Mouse (Mus musculus) MEL (cell line): ENCODE measurements around the gene Gria1. TPM values are rescaled to one million over a fixed set of nuclear protein-coding genes. Genes with fewer than 3 reads are reported as not detected.

Experiments
- DNase-seq: peaks from one replicate; pipeline ENCODE4 v3.0.0; 2011; ENCODE audit warnings: low read depth, low spot score
- H3K27ac ChIP-seq: 2 replicates; pipeline ENCODE4 v1.5.1; 2012; ENCODE audit warnings: low read depth, mild to moderate bottlenecking, control low read depth, low read length, moderate library complexity; ENCODE audit not compliant: control insufficient read depth
- H3K27me3 ChIP-seq, 2 experiments: fragments of 150-350 bp in 1 of 2; sonication (generic) in 1 of 2; 2 replicates each; pipeline ENCODE4 v1.6.1; 2012; ENCODE audit warnings: low read length in 2 of 2, mild to moderate bottlenecking in 2 of 2, improper control_type of control experiment in 1 of 2, moderate library complexity in 1 of 2; ENCODE audit not compliant: insufficient read depth in 2 of 2, control insufficient read depth in 1 of 2
- H3K36me3 ChIP-seq, 2 experiments: 2 replicates each; pipeline ENCODE4 v1.6.1; 2012 to 2014; ENCODE audit warnings: low read length in 2 of 2, improper control_type of control experiment in 1 of 2, inconsistent platforms in 1 of 2, mild to moderate bottlenecking in 1 of 2; ENCODE audit not compliant: insufficient read depth in 2 of 2, control insufficient read depth in 1 of 2
- H3K4me1 ChIP-seq, 2 experiments: fragments of 150-350 bp in 1 of 2; sonication (generic) in 1 of 2; 2 replicates each; pipeline ENCODE4 v1.6.1; 2012; ENCODE audit warnings: low read length in 2 of 2, improper control_type of control experiment in 1 of 2, mild to moderate bottlenecking in 1 of 2; ENCODE audit not compliant: insufficient read depth in 2 of 2, control insufficient read depth in 1 of 2
- H3K4me3 ChIP-seq, 2 experiments: fragments of 150-350 bp in 1 of 2; sonication (generic) in 1 of 2; 2 replicates each; pipeline ENCODE4 v1.5.1; 2012; ENCODE audit warnings: low read depth in 2 of 2, low read length in 2 of 2, mild to moderate bottlenecking in 2 of 2, moderate library complexity in 2 of 2, control low read depth in 1 of 2, improper control_type of control experiment in 1 of 2; ENCODE audit not compliant: control insufficient read depth in 1 of 2, insufficient read depth in 1 of 2
- H3K79me2 ChIP-seq: 2 replicates; pipeline ENCODE4 v1.6.1; 2012; ENCODE audit warnings: mild to moderate bottlenecking, low read length, moderate library complexity; ENCODE audit not compliant: control insufficient read depth, poor library complexity, insufficient read depth
- H3K9ac ChIP-seq: 2 replicates; pipeline ENCODE4 v1.6.1; 2012; ENCODE audit warnings: low read depth, mild to moderate bottlenecking, control low read depth, low read length, moderate library complexity; ENCODE audit not compliant: control insufficient read depth, poor library complexity, severe bottlenecking
- H3K9me3 ChIP-seq: fragments of 150-350 bp; sonication (generic); replicated peaks from 2 replicates; pipeline ENCODE4 v1.6.1; 2012; ENCODE audit warnings: mild to moderate bottlenecking, low read length, improper control_type of control experiment, moderate library complexity; ENCODE audit not compliant: insufficient read depth
- CHD1 ChIP-seq: IDR thresholded peaks from 2 replicates; pipeline ENCODE4 v1.6.1; 2012; ENCODE audit warnings: low read depth, mild to moderate bottlenecking, inconsistent platforms, low read length, improper control_type of control experiment
- CHD2 ChIP-seq: IDR thresholded peaks from 2 replicates; pipeline ENCODE4 v1.6.1; 2011; ENCODE audit warnings: low read length, improper control_type of control experiment
- E2F4 ChIP-seq: IDR thresholded peaks from 2 replicates; pipeline ENCODE4 v1.6.1; 2011; ENCODE audit warnings: low read depth, low read length, improper control_type of control experiment, borderline replicate concordance
- ELF1 ChIP-seq: IDR thresholded peaks from 2 replicates; pipeline ENCODE4 v1.6.1; 2014; ENCODE audit warnings: low read depth, mild to moderate bottlenecking, inconsistent platforms, low read length, improper control_type of control experiment, moderate library complexity
- GABPA ChIP-seq: IDR thresholded peaks from 2 replicates; pipeline ENCODE4 v1.6.1; 2012; ENCODE audit warnings: low read depth, mild to moderate bottlenecking, inconsistent platforms, low read length, improper control_type of control experiment, moderate library complexity
- GATA1 ChIP-seq: IDR thresholded peaks from 2 replicates; pipeline ENCODE4 v1.6.1; 2011; ENCODE audit warnings: low read depth, low read length, improper control_type of control experiment
- KAT2A ChIP-seq: conservative IDR thresholded peaks from 2 replicates; pipeline ENCODE4 v1.6.1; 2012; ENCODE audit warnings: low read depth, low read length, improper control_type of control experiment, inconsistent platforms
- MAFK ChIP-seq: IDR thresholded peaks from 2 replicates; pipeline ENCODE4 v1.6.1; 2011; ENCODE audit warnings: low read depth, mild to moderate bottlenecking, low read length, improper control_type of control experiment, borderline replicate concordance
- MXI1 ChIP-seq: IDR thresholded peaks from 2 replicates; pipeline ENCODE4 v1.6.1; 2011; ENCODE audit warnings: mild to moderate bottlenecking, low read depth, low read length, improper control_type of control experiment
- MYC ChIP-seq: IDR thresholded peaks from 2 replicates; pipeline ENCODE4 v1.6.1; 2011; ENCODE audit warnings: low read depth, mild to moderate bottlenecking, low read length, improper control_type of control experiment, moderate library complexity
- NELFE ChIP-seq: IDR thresholded peaks from 2 replicates; pipeline ENCODE4 v1.6.1; 2011; ENCODE audit warnings: low read depth, low read length, improper control_type of control experiment
- POLR2A ChIP-seq, 2 experiments: IDR thresholded peaks; 2 replicates each; pipeline ENCODE4 v1.6.1; 2011 to 2012; ENCODE audit warnings: low read length in 2 of 2, mild to moderate bottlenecking in 2 of 2, control low read depth in 1 of 2, improper control_type of control experiment in 1 of 2, low read depth in 1 of 2, moderate library complexity in 1 of 2; ENCODE audit not compliant: control insufficient read depth in 1 of 2, insufficient read depth in 1 of 2, poor library complexity in 1 of 2
- RAD21 ChIP-seq: IDR thresholded peaks from 2 replicates; pipeline ENCODE4 v1.6.1; 2011; ENCODE audit warnings: mild to moderate bottlenecking, low read depth, low read length, improper control_type of control experiment
- RCOR1 ChIP-seq: IDR thresholded peaks from 2 replicates; pipeline ENCODE4 v1.6.1; 2012; ENCODE audit warnings: low read depth, mild to moderate bottlenecking, inconsistent platforms, low read length, improper control_type of control experiment
- SIN3A ChIP-seq: IDR thresholded peaks from 2 replicates; pipeline ENCODE4 v1.6.1; 2012; ENCODE audit warnings: low read length, improper control_type of control experiment, inconsistent platforms
- SMC3 ChIP-seq: IDR thresholded peaks from 2 replicates; pipeline ENCODE4 v1.6.1; 2011; ENCODE audit warnings: low read depth, low read length, improper control_type of control experiment
- UBTF ChIP-seq: IDR thresholded peaks from 2 replicates; pipeline ENCODE4 v1.6.1; 2012; ENCODE audit warnings: low read depth, mild to moderate bottlenecking, inconsistent platforms, low read length, improper control_type of control experiment, moderate library complexity, borderline replicate concordance; ENCODE audit not compliant: insufficient read depth
- USF1 ChIP-seq: IDR thresholded peaks from 2 replicates; pipeline ENCODE4 v1.6.1; 2014; ENCODE audit warnings: low read depth, mild to moderate bottlenecking, inconsistent platforms, low read length, improper control_type of control experiment, moderate library complexity
- USF2 ChIP-seq, 2 experiments: IDR thresholded peaks; 2 replicates each; pipeline ENCODE4 v1.6.1; 2011 to 2012; ENCODE audit warnings: improper control_type of control experiment in 2 of 2, low read length in 2 of 2, borderline replicate concordance in 1 of 2, inconsistent platforms in 1 of 2, low read depth in 1 of 2, mild to moderate bottlenecking in 1 of 2; ENCODE audit not compliant: insufficient read depth in 1 of 2
- ZC3H11A ChIP-seq: IDR thresholded peaks from 2 replicates; pipeline ENCODE4 v1.6.1; 2012; ENCODE audit warnings: low read depth, mild to moderate bottlenecking, inconsistent platforms, low read length, improper control_type of control experiment
- ZKSCAN1 ChIP-seq: IDR thresholded peaks from 2 replicates; pipeline ENCODE4 v1.6.1; 2012; ENCODE audit warnings: low read depth, mild to moderate bottlenecking, inconsistent platforms, low read length, improper control_type of control experiment, moderate library complexity
- ZMIZ1 ChIP-seq: IDR thresholded peaks from 2 replicates; pipeline ENCODE4 v1.6.1; 2012; ENCODE audit warnings: low read depth, mild to moderate bottlenecking, inconsistent platforms, low read length, improper control_type of control experiment, moderate library complexity
- polyA plus RNA-seq, 2 experiments: library from polyadenylated mRNA; stranded (reverse) in 1 of 2; unstranded in 1 of 2; fragments of >175 nt in 1 of 2; fragments of >200 nt in 1 of 2; gene quantifications; 2 replicates each; pipeline versions ENCODE4 v1.2.1 to v1.2.4; 2012; ENCODE audit warnings: low replicate concordance in 2 of 2, low read depth in 1 of 2; ENCODE audit not compliant: insufficient read length in 2 of 2, insufficient read depth in 1 of 2, missing spikeins in 1 of 2
- total RNA-seq: library from RNA; depleted of rRNA; stranded (reverse); fragments of 300-350 nt; gene quantifications from 2 replicates; pipeline ENCODE4 v1.2.3, GENCODE M21; 2012

Gria1 gene
- total and polyA plus RNA-seq, 3 experiments, result not detected

DNA sequence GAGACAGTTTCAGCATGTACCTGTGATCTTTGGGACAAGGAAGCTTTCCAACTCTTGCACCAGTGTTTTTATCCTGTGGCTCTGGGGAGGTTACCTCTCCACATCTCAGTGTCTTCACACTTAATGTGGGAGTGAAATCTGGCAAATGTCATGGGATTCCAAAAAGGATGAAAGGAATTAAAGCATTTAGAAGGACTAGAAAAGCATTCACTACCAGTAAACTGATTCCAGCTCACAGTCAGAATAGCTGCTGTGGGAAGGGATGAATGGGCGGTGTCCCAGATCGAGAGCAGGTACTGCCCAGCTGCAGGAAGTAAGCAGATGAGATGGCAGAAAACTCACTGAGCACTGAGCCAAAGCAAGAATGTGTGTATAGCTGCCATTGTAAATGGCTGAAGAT lies 224.3 kb downstream of the Gria1 start:
- TF ChIP-seq NELFE, result no peak
- no peak for TF ChIP-seq E2F4
- TF ChIP-seq RAD21, result no peak
- no peak for TF ChIP-seq MAFK
- no peak for TF ChIP-seq ZKSCAN1
- no peak for TF ChIP-seq RCOR1
- no peak for TF ChIP-seq USF2 (IDR thresholded peaks at IDR 0.05; ENCODE audit: borderline replicate concordance in 1 of 2, insufficient read depth in 1 of 2, low read depth in 1 of 2, low read length in 2 of 2)
- TF ChIP-seq ELF1, result no peak
- TF ChIP-seq MXI1, result no peak
- no peak for TF ChIP-seq GATA1
- TF ChIP-seq SIN3A, result no peak
- no peak for TF ChIP-seq SMC3
- H3K9ac ChIP-seq, result no peak overlapping the region
- H3K36me3 ChIP-seq, result no peaks in the 10 kb centered on the region
- H3K9me3 ChIP-seq, result no peaks in the 10 kb centered on the region; the same call in 1 of the 2 replicates
- H3K79me2 ChIP-seq, result no peaks in the 10 kb centered on the region
- no peak overlapping the region for H3K27ac ChIP-seq
- no peaks in the 10 kb centered on the region for H3K27me3 ChIP-seq
- no peak for DNase-seq
- no peaks in the 10 kb centered on the region for H3K4me1 ChIP-seq
- no peak overlapping the region for H3K4me3 ChIP-seq

DNA sequence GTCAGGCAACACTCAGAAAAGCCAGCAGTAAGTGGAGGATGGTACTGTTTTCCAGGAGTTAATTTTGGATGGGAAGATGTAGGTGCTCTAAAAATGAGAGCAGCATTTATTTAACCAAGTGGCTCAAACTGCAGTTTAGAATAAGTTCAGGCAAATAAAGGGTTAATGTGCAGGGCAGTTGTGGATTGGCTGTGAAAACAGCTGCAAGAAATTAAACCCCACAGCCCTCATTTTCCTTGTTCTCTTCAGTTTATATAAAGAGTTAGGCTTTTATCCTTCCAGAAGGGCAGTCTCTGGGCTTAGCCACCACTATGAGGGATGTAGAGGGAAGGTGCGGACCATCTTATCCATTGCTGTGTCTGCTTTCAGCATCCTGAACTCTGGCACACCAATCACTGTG lies 225.2 kb downstream of the Gria1 start:
- Histone ChIP-seq H3K79me2 (no peaks in the 10 kb centered on the region), H3K27me3 (no peaks in the 10 kb centered on the region), H3K4me1 (no peaks in the 10 kb centered on the region), H3K9ac (no peak overlapping the region), H3K9me3 (no peaks in the 10 kb centered on the region; the same call in 1 of the 2 replicates), H3K4me3 (no peak overlapping the region), H3K27ac (no peak overlapping the region), H3K36me3 (no peaks in the 10 kb centered on the region)
- DNase-seq, result no peak
- TF ChIP-seq CHD2, result no peak
- no peak for TF ChIP-seq POLR2A (IDR thresholded peaks at IDR 0.05; ENCODE audit: control insufficient read depth in 1 of 2, insufficient read depth in 1 of 2, low read depth in 1 of 2, low read length in 2 of 2, poor library complexity in 1 of 2)
- TF ChIP-seq USF2 (IDR thresholded peaks at IDR 0.05; ENCODE audit: borderline replicate concordance in 1 of 2, insufficient read depth in 1 of 2, low read depth in 1 of 2, low read length in 2 of 2), result no peak
- TF ChIP-seq MXI1, result no peak
- no peak for TF ChIP-seq MYC
- TF ChIP-seq GATA1, result no peak
- no peak for TF ChIP-seq UBTF
- TF ChIP-seq GABPA, result no peak
- TF ChIP-seq CHD1, result no peak
- TF ChIP-seq E2F4, result no peak
- no peak for TF ChIP-seq USF1
- TF ChIP-seq KAT2A, result no peak
- no peak for TF ChIP-seq ZC3H11A
- no peak for TF ChIP-seq ZMIZ1
- no peak for TF ChIP-seq NELFE
- TF ChIP-seq RAD21, result no peak
- TF ChIP-seq MAFK, result no peak
